Mouse (Mus musculus) cerebellum, adult 18-20 months (tissue): ENCODE measurements around the gene Milr1.
"Not testable (repeated sequence)": the region's sequence is repeated elsewhere in the genome, so short reads cannot be mapped to it uniquely, and the experiment has no call there.

Experiments
- DNase-seq, 2 experiments: peaks; one replicate each; pipeline ENCODE4 v3.0.0; 2021

Gene Milr1

GRCm38 (mm10) chr11:106778589-106779387, 27.8 kb downstream of the Milr1 start:
- no peak for DNase-seq

- DNase-seq = peak; percentile 88 to 90
These were observed 28.5 kb downstream of the Milr1 start, which contains the start of gene Polg2 for GRCm38 (mm10) chr11:106779388-106780088. Gene Polg2, minus strand, starts transcription at chr11:106779537.

GRCm38 (mm10) chr11:106780089-106780425, 29.0 kb downstream of the Milr1 start:
- DNase-seq = no peak

GRCm38 (mm10) chr11:106780590-106781220, 29.7 kb downstream of the Milr1 start:
- DNase-seq = no peak

- not testable (repeated sequence) for DNase-seq
These were observed 31.2 kb downstream of the Milr1 start for GRCm38 (mm10) chr11:106782271-106782670.

- DNase-seq = no peak
These were observed 32.1 kb downstream of the Milr1 start for GRCm38 (mm10) chr11:106782841-106783764.

GRCm38 (mm10) chr11:106784476-106784875, 33.5 kb downstream of the Milr1 start:
- DNase-seq = no peak

GRCm38 (mm10) chr11:106785043-106785442, 34.0 kb downstream of the Milr1 start:
- DNase-seq = no peak

- peak; percentile 84 to 89 for DNase-seq
These were observed 36.4 kb downstream of the Milr1 start for GRCm38 (mm10) chr11:106787131-106788025.

GRCm38 (mm10) chr11:106788026-106788774, 37.2 kb downstream of the Milr1 start:
- peak; percentile 96 to 100 for DNase-seq

GRCm38 (mm10) chr11:106788775-106789459, 37.9 kb downstream of the Milr1 start, which contains the start of the genes Ddx5 and Cep95:
Gene Ddx5, minus strand, starts transcription at chr11:106789185.
Gene Cep95, plus strand, starts transcription at chr11:106789252.
- DNase-seq = peak; percentile 97 to 98

GRCm38 (mm10) chr11:106789649-106790048, 38.6 kb downstream of the Milr1 start:
- DNase-seq = peak in 1 of 2 experiments; percentile 36

GRCm38 (mm10) chr11:106793846-106794245, 42.8 kb downstream of the Milr1 start:
- DNase-seq = no peak

- DNase-seq = no peak
These were observed 44.7 kb downstream of the Milr1 start for GRCm38 (mm10) chr11:106795679-106796078.

- peak in 1 of 2 experiments; percentile 43 for DNase-seq
These were observed 51.1 kb downstream of the Milr1 start for GRCm38 (mm10) chr11:106802069-106802627.

- DNase-seq = not testable (repeated sequence)
These were observed 56.4 kb downstream of the Milr1 start for GRCm38 (mm10) chr11:106807442-106807841.

- DNase-seq = no peak
These were observed 61.5 kb downstream of the Milr1 start for GRCm38 (mm10) chr11:106812410-106813136.

GRCm38 (mm10) chr11:106814601-106815320, 63.7 kb downstream of the Milr1 start:
- DNase-seq = peak; percentile 90 to 94
